Mouse (Mus musculus): ENCODE measurements at regions not wholly inside any gene's neighbourhood (a gene's known extent, or its start where the extent isn't known, plus 50 kb on each side); places are given as distances from the start of the nearest gene placed in this dataset.

DNA sequence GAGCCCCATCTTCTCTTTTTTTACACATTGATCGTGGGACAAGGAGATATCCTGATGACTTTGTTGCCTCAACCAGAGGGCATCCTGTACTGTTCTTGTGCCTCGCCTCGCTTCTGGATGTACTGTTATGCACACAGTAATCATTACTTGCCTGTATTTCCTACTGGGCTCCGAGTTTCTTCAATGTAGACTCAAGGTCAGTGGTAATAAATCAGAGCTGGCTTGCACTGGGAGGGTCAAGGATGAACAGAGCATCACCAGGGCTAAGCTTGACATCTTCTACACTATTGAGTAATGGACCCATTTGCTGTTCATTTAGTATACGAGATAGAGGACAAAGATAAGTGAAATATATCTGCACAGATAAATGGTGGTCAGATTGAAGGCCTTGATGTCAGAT lies 295.1 kb upstream of the Igfbp3 start:
- Histone ChIP-seq H3K4me2 (ENCODE audit: low read depth, low read length, poor library complexity, severe bottlenecking) (no peak overlapping the region), H3K27ac (ENCODE audit: low read depth, low read length) (no peak overlapping the region), H3K36me3 (ENCODE audit: insufficient read depth, low read length) (no peaks in the 10 kb centered on the region), H3K4me1 (ENCODE audit: insufficient read depth, low read length) (no peaks in the 10 kb centered on the region), H3K27me3 (ENCODE audit: insufficient read depth, low read length) (no peaks in the 10 kb centered on the region), H3K9ac (replicated peaks; ENCODE audit: low read length, poor library complexity, severe bottlenecking) (no peak overlapping the region), H3K9me3 (ENCODE audit: low read length) (no peaks in the 10 kb centered on the region), H3K4me3 (ENCODE audit: low read depth, low read length) (no peak overlapping the region)
- ATAC-seq (ENCODE audit: low FRiP score), result no peak
- no peak for TF ChIP-seq CTCF (IDR thresholded peaks at IDR 0.05)
- no peak for DNase-seq (ENCODE audit: low spot score)
- WGBS, result 89% methylated on average over 5 of the region's 5 CpGs

- Histone ChIP-seq H3K9ac (replicated peaks; ENCODE audit: low read length, poor library complexity, severe bottlenecking) (no peak overlapping the region), H3K4me2 (ENCODE audit: low read depth, low read length, poor library complexity, severe bottlenecking) (no peak overlapping the region), H3K27me3 (ENCODE audit: insufficient read depth, low read length) (no peaks in the 10 kb centered on the region), H3K4me1 (ENCODE audit: insufficient read depth, low read length) (no peaks in the 10 kb centered on the region), H3K27ac (ENCODE audit: low read depth, low read length) (no peak overlapping the region), H3K4me3 (ENCODE audit: low read depth, low read length) (no peak overlapping the region), H3K36me3 (ENCODE audit: insufficient read depth, low read length) (no peaks in the 10 kb centered on the region), H3K9me3 (ENCODE audit: low read length) (no peaks in the 10 kb centered on the region)
- no peak for TF ChIP-seq CTCF (IDR thresholded peaks at IDR 0.05)
- 71% methylated on average over 7 of the region's 7 CpGs for WGBS
- no peak for ATAC-seq (ENCODE audit: low FRiP score)
- no peak for DNase-seq (ENCODE audit: low spot score)
These were observed 292.8 kb upstream of the Igfbp3 start for GRCm38 (mm10) chr11:7506421-7506945.

GRCm38 (mm10) chr11:7504651-7505321 lies 291.1 kb upstream of the Igfbp3 start:
- H3K4me1 ChIP-seq (ENCODE audit: insufficient read depth, low read length), result no peaks in the 10 kb centered on the region
- ATAC-seq (ENCODE audit: low FRiP score) (no peak), DNase-seq (ENCODE audit: low spot score) (peak; percentile 42)
- TF ChIP-seq CTCF (IDR thresholded peaks at IDR 0.05), result no peak
- 83% methylated on average over 10 of the region's 10 CpGs for WGBS
- no peaks in the 10 kb centered on the region for H3K36me3 ChIP-seq (ENCODE audit: insufficient read depth, low read length)
- no peak overlapping the region for H3K4me2 ChIP-seq (ENCODE audit: low read depth, low read length, poor library complexity, severe bottlenecking)
- H3K27me3 ChIP-seq (ENCODE audit: insufficient read depth, low read length), result no peaks in the 10 kb centered on the region
- no peaks in the 10 kb centered on the region for H3K9me3 ChIP-seq (ENCODE audit: low read length)
- H3K9ac ChIP-seq (replicated peaks; ENCODE audit: low read length, poor library complexity, severe bottlenecking), result no peak overlapping the region
- H3K27ac ChIP-seq (ENCODE audit: low read depth, low read length), result no peak overlapping the region
- no peak overlapping the region for H3K4me3 ChIP-seq (ENCODE audit: low read depth, low read length)

DNA sequence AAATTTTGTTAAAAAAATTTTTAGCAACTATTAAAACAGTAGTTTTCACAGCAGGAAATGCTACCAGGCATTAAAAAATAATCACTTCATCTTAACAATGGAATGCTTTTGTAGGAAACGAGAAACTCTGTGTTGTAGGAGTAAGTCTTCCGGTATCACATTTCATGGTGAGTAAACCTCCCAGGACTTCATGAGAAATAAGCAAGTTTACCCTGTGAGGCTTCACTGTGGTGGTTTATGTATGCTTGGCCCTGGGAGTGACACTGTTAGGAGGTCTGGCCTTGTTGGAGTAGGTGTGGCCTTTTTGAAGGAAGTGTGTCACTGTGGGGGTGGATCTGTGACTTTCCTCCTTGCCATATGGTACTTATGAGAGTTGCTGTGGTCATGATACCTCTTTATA lies 289.0 kb upstream of the Igfbp3 start:
- ATAC-seq (ENCODE audit: low FRiP score) (no peak), DNase-seq (ENCODE audit: low spot score) (no peak)
- WGBS, result 84% methylated on average over 2 of the region's 2 CpGs
- TF ChIP-seq CTCF (IDR thresholded peaks at IDR 0.05), result no peak
- no peaks in the 10 kb centered on the region for H3K9me3 ChIP-seq (ENCODE audit: low read length)
- H3K27me3 ChIP-seq (ENCODE audit: insufficient read depth, low read length), result no peaks in the 10 kb centered on the region
- no peaks in the 10 kb centered on the region for H3K36me3 ChIP-seq (ENCODE audit: insufficient read depth, low read length)
- H3K4me2 ChIP-seq (ENCODE audit: low read depth, low read length, poor library complexity, severe bottlenecking), result no peak overlapping the region
- no peaks in the 10 kb centered on the region for H3K4me1 ChIP-seq (ENCODE audit: insufficient read depth, low read length)
- no peak overlapping the region for H3K4me3 ChIP-seq (ENCODE audit: low read depth, low read length)
- H3K9ac ChIP-seq (replicated peaks; ENCODE audit: low read length, poor library complexity, severe bottlenecking), result no peak overlapping the region
- H3K27ac ChIP-seq (ENCODE audit: low read depth, low read length), result no peak overlapping the region

DNA sequence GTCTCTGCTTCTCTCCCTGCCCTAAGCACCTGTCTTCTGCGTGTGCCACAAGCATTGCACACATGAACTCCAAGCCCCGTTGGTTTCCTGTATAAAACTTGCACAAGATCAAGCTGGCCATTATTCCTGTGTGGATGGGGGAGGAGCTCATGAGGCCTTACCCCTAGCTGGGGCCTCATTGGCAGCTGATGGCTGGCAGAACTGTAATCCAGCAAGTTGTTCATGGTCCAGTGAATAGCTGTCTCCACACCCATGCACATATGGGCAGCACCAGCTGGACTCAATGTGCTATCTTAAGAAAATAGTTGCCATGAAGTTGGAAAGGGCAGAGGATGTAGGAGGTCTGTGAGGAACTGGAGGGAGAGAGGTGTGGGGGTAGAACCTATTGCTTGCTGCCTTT lies 288.3 kb upstream of the Igfbp3 start:
- H3K9me3 ChIP-seq (ENCODE audit: low read length), result no peaks in the 10 kb centered on the region
- no peaks in the 10 kb centered on the region for H3K4me1 ChIP-seq (ENCODE audit: insufficient read depth, low read length)
- no peak overlapping the region for H3K27ac ChIP-seq (ENCODE audit: low read depth, low read length)
- WGBS, result 72% methylated on average over 2 of the region's 2 CpGs
- peak; percentile 78 for DNase-seq (ENCODE audit: low spot score)
- H3K27me3 ChIP-seq (ENCODE audit: insufficient read depth, low read length), result no peaks in the 10 kb centered on the region
- TF ChIP-seq CTCF (IDR thresholded peaks at IDR 0.05), result no peak
- H3K4me3 ChIP-seq (ENCODE audit: low read depth, low read length), result no peak overlapping the region
- H3K36me3 ChIP-seq (ENCODE audit: insufficient read depth, low read length), result no peaks in the 10 kb centered on the region
- no peak overlapping the region for H3K9ac ChIP-seq (replicated peaks; ENCODE audit: low read length, poor library complexity, severe bottlenecking)
- ATAC-seq (ENCODE audit: low FRiP score), result peak; percentile 23; the same call in 1 of the 2 replicates
- no peak overlapping the region for H3K4me2 ChIP-seq (ENCODE audit: low read depth, low read length, poor library complexity, severe bottlenecking)

- WGBS, result 78% methylated on average over 6 of the region's 6 CpGs
These were observed 284.1 kb upstream of the Igfbp3 start for GRCm38 (mm10) chr11:7497803-7498202.

More at GRCm38 (mm10) chr11:7497803-7498202, 284.1 kb upstream of the Igfbp3 start:
- ATAC-seq (ENCODE audit: low FRiP score), result no peak
- Histone ChIP-seq H3K27ac (ENCODE audit: low read depth, low read length) (no peak overlapping the region), H3K4me1 (ENCODE audit: insufficient read depth, low read length) (no peaks in the 10 kb centered on the region), H3K9me3 (ENCODE audit: low read length) (no peaks in the 10 kb centered on the region), H3K4me3 (ENCODE audit: low read depth, low read length) (no peak overlapping the region), H3K4me2 (ENCODE audit: low read depth, low read length, poor library complexity, severe bottlenecking) (no peak overlapping the region), H3K36me3 (ENCODE audit: insufficient read depth, low read length) (no peaks in the 10 kb centered on the region), H3K27me3 (ENCODE audit: insufficient read depth, low read length) (no peaks in the 10 kb centered on the region), H3K9ac (replicated peaks; ENCODE audit: low read length, poor library complexity, severe bottlenecking) (no peak overlapping the region)
- no peak for TF ChIP-seq CTCF (IDR thresholded peaks at IDR 0.05)
- no peak for DNase-seq (ENCODE audit: low spot score)
